9 mouse cellular contexts compared by ENCODE assay signal in genomic region chr4:101320587-101320986, GRCm38 (mm10). TPM values are rescaled to one million over a fixed set of nuclear protein-coding genes. Genes with fewer than 3 reads are reported as not detected.
DNase-seq lines count a peak whose midpoint lies in the region; ATAC-seq and TF ChIP-seq lines count a peak whose summit lies in the region.
"Had no signal": no experiment of that assay in that cellular context is flagged by ENCODE, and none has a peak within 500 bp of the region (broad histone marks: within the 10 kb centered on the region; RNA-seq: fewer than 3 reads in every experiment).

No protein-coding gene starts in this region.

- H3K4me2 ChIP-seq in CH12.LX (ENCODE audit: insufficient read depth, low read depth, poor library complexity, severe bottlenecking) = no peak overlapping the region
- H3K4me2 ChIP-seq in neural tube, embryonic 15.5 days = no peak overlapping the region
- H3K4me2 ChIP-seq: heart, embryonic 13.5 days had no signal

- 58% methylated on average over 2 of the region's 2 CpGs for WGBS in heart, adult 2 months
- WGBS in neural tube, embryonic 15.5 days = 73% methylated on average over 2 of the region's 2 CpGs

- H3K4me1 ChIP-seq in heart, adult 2 months (ENCODE audit: control insufficient read depth, insufficient read depth, low read length) = no peaks in the 10 kb centered on the region
- no peaks in the 10 kb centered on the region for H3K4me1 ChIP-seq in CH12.LX (ENCODE audit: control insufficient read depth in 1 of 2, insufficient read depth in 2 of 2)
- H3K4me1 ChIP-seq in neural tube, embryonic 15.5 days = no peaks in the 10 kb centered on the region
- H3K4me1 ChIP-seq: heart, embryonic 13.5 days had no signal

- no peak for ATAC-seq in erythroid progenitor cell, adult 5-6 weeks (replicated peaks; ENCODE audit: low FRiP score, poor library complexity, severe bottlenecking)
- ATAC-seq in neural tube, embryonic 15.5 days (ENCODE audit: low FRiP score) = no peak

- H3K36me3 ChIP-seq in heart, adult 2 months (ENCODE audit: control insufficient read depth, insufficient read depth, low read length) = no peaks in the 10 kb centered on the region
- H3K36me3 ChIP-seq in CH12.LX (replicated peaks in 1 of 2; ENCODE audit: control insufficient read depth in 1 of 2, insufficient read depth in 1 of 2, low read length in 1 of 2) = no peaks in the 10 kb centered on the region
- H3K36me3 ChIP-seq in neural tube, embryonic 15.5 days = no peaks in the 10 kb centered on the region
- H3K36me3 ChIP-seq: heart, embryonic 13.5 days had no signal

- H3K9ac ChIP-seq in heart, adult 2 months (ENCODE audit: low read depth, low read length) = no peak overlapping the region
- no peak overlapping the region for H3K9ac ChIP-seq in CH12.LX (ENCODE audit: insufficient read depth, low read depth)
- no peak overlapping the region for H3K9ac ChIP-seq in neural tube, embryonic 15.5 days (replicated peaks)
- H3K9ac ChIP-seq: heart, embryonic 13.5 days had no signal

- H3K79me2 ChIP-seq in heart, adult 2 months (replicated peaks; ENCODE audit: control insufficient read depth, insufficient read depth, low read length) = no peaks in the 10 kb centered on the region
- no peaks in the 10 kb centered on the region for H3K79me2 ChIP-seq in CH12.LX (replicated peaks; ENCODE audit: control insufficient read depth, extremely low read depth, insufficient read depth, poor library complexity, severe bottlenecking)

- dilution Hi-C loops in CH12.LX (cut with MboI; ENCODE audit: extremely low pct_ligation_motif_present, extremely low pct_unique_long_range_greater_than_20kb, low sequenced_read_pairs) = no loop called here

- H3K9me3 ChIP-seq in CH12.LX (replicated peaks; ENCODE audit: low read length) = peaks cover 3% of the 10 kb centered on the region
- H3K9me3 ChIP-seq in neural tube, embryonic 15.5 days (replicated peaks) = no peaks in the 10 kb centered on the region
- H3K9me3 ChIP-seq: heart, embryonic 13.5 days had no signal

- no peaks in the 10 kb centered on the region for H3K27me3 ChIP-seq in heart, adult 2 months (ENCODE audit: control insufficient read depth, insufficient read depth, low read length)
- H3K27me3 ChIP-seq in CH12.LX (replicated peaks) = no peaks in the 10 kb centered on the region
- no peaks in the 10 kb centered on the region for H3K27me3 ChIP-seq in neural tube, embryonic 15.5 days (replicated peaks)
- H3K27me3 ChIP-seq: heart, embryonic 13.5 days had no signal

- in situ Hi-C loops in CH12.LX (cut with MboI; ENCODE audit: low pct_ligation_motif_present, low pct_unique_long_range_greater_than_20kb, low sequenced_read_pairs) = loop anchor here (10.0 kb wide), 1 partner anchor 156 kb away; no protein-coding TSS in a partner anchor

- TF ChIP-seq POLR2A in heart, adult 2 months (IDR thresholded peaks at IDR 0.05; ENCODE audit: insufficient read depth, low read depth, low read length) = no peak
- TF ChIP-seq POLR2A in CH12.LX (IDR thresholded peaks at IDR 0.05; ENCODE audit: low read depth, low read length) = no peak

- intact Hi-C loops in heart, adult 2 months (cut with DNase I) = no loop called here

- peak; percentile 61 for TF ChIP-seq RAD21 in CH12.LX (IDR thresholded peaks at IDR 0.05; ENCODE audit: low read depth, low read length)

- peak; percentile 76 for TF ChIP-seq CTCF in heart, adult 2 months (IDR thresholded peaks at IDR 0.05)
- peak; percentile 19 to 66; a peak in 2 of 4 replicates for TF ChIP-seq CTCF in CH12.LX (conservative IDR thresholded peaks at IDR 0.05 in 1 of 2, IDR thresholded peaks at IDR 0.05 in 1 of 2; ENCODE audit: low read depth in 2 of 2, low read length in 2 of 2)

- DNase-seq in heart, adult 2 months = no peak
- DNase-seq in heart, adult 9 months (ENCODE audit: low spot score in 2 of 2) = no peak
- peak; percentile 33 for DNase-seq in CH12.LX (ENCODE audit: extremely low read depth)
- DNase-seq in induced T-regulatory cell, adult 2 months (ENCODE audit: low read depth) = peak; percentile 86
- DNase-seq in spleen, adult 18-20 months = peak; percentile 38 to 69
- DNase-seq in urinary bladder, postnatal 4 days (ENCODE audit: low spot score in 2 of 2) = no peak

- H3K4me3 ChIP-seq in heart, adult 2 months = no peak overlapping the region
- no peak overlapping the region for H3K4me3 ChIP-seq in CH12.LX (replicated peaks in 1 of 3; ENCODE audit: low read depth in 2 of 3, low read length in 2 of 3, poor library complexity in 1 of 3)
- no peak overlapping the region for H3K4me3 ChIP-seq in neural tube, embryonic 15.5 days (replicated peaks)
- H3K4me3 ChIP-seq: heart, embryonic 13.5 days had no signal

- no peak overlapping the region for H3K27ac ChIP-seq in heart, adult 2 months
- no peak overlapping the region for H3K27ac ChIP-seq in CH12.LX (ENCODE audit: insufficient read depth, low read depth)
- H3K27ac ChIP-seq in neural tube, embryonic 15.5 days (replicated peaks) = no peak overlapping the region
- H3K27ac ChIP-seq: heart, embryonic 13.5 days had no signal

- TF ChIP-seq EP300 in heart, adult 2 months (IDR thresholded peaks at IDR 0.05; ENCODE audit: insufficient read depth, low read depth, low read length) = no peak
- TF ChIP-seq EP300 in CH12.LX (IDR thresholded peaks at IDR 0.05; ENCODE audit: low read length) = no peak

TF ChIP-seq in CH12.LX, 34 proteins besides CTCF, POLR2A, EP300 and RAD21:
- TF ChIP-seq SMC3 (IDR thresholded peaks at IDR 0.05; ENCODE audit: low read depth, low read length) (peak; percentile 73), BHLHE40 (IDR thresholded peaks at IDR 0.05; ENCODE audit: low read depth, low read length) (no peak)

RNA-seq across cellular contexts. Expression of gene Jak1, which starts 55.5 kb away (rescaled TPM):
- total RNA-seq in heart, adult 2 months (2021) = 10 to 100 TPM; 86.7 to 95.4 TPM
- polyA plus RNA-seq in heart, adult 2 months (2012; rRNA removed) = 30.9 and 53.7 TPM in 2 replicates
- 26.9 and 28.6 TPM in 2 replicates for total RNA-seq in CH12.LX (2012; rRNA removed)
- 33.3 and 33.9 TPM in 2 replicates for total RNA-seq in CH12.LX (2014; rRNA removed)
- polyA plus RNA-seq in CH12.LX (2012; ENCODE audit: insufficient read length, low read depth) = 45.2 and 51.4 TPM in 2 replicates
- 70.0 and 82.9 TPM in 2 replicates for total RNA-seq in erythroid progenitor cell, adult 5-6 weeks (2015; ENCODE audit: low replicate concordance)
- 78.2 and 87.5 TPM in 2 replicates for total RNA-seq in erythroid progenitor cell, adult 5-6 weeks (2017; ENCODE audit: low replicate concordance)
- 85.2 and 95.6 TPM in 2 replicates for polyA plus RNA-seq in neural tube, embryonic 15.5 days (2015; fragmentation: Nextera tagmentation; extraction: Ambion mirVana)

Comparison
In these comparisons a context has a peak if more than half of its experiments do, and no peak if none do; other contexts are left out.
1. DNase-seq: peak in CH12.LX (single experiment), induced T-regulatory cell, adult 2 months (single experiment) and spleen, adult 18-20 months (2 of 2); none in heart, adult 2 months (0 of 2), heart, adult 9 months (0 of 2) and urinary bladder, postnatal 4 days (0 of 2).